Mouse (Mus musculus): ENCODE measurements around the gene Dgki.

- TF ChIP-seq TAL1 (IDR thresholded peaks at IDR 0.05; ENCODE audit: low read length), result no peak
- TF ChIP-seq GATA1 (IDR thresholded peaks at IDR 0.05; ENCODE audit: low read length), result no peak
Observed at GRCm38 (mm10) chr6:37332846-37333245, 32.9 kb upstream of the Dgki start.
